Mouse (Mus musculus) ES-Bruce4 (cell line): ENCODE measurements around the gene Olfr1288. TPM values are rescaled to one million over a fixed set of nuclear protein-coding genes. Genes with fewer than 3 reads are reported as not detected.

Source experiments
- H3K27ac ChIP-seq: 2 replicates; pipeline ENCODE4 v1.5.1; 2012; ENCODE audit warnings: low read length, inconsistent platforms; ENCODE audit not compliant: insufficient read depth
- H3K27me3 ChIP-seq: 2 replicates; pipeline ENCODE4 v1.6.1; 2012; ENCODE audit warnings: mild to moderate bottlenecking, low read length, inconsistent platforms; ENCODE audit not compliant: control insufficient read depth, poor library complexity, insufficient read depth, severe bottlenecking
- H3K36me3 ChIP-seq: 2 replicates; pipeline ENCODE4 v1.6.1; 2012; ENCODE audit warnings: inconsistent platforms, mild to moderate bottlenecking, low read length, moderate library complexity; ENCODE audit not compliant: control insufficient read depth, poor library complexity, insufficient read depth, severe bottlenecking
- H3K4me1 ChIP-seq: one replicate; pipeline ENCODE4 v1.8.1; 2011; ENCODE audit warnings: low read length; ENCODE audit not compliant: control insufficient read depth, insufficient read depth
- H3K4me3 ChIP-seq: 2 replicates; pipeline ENCODE4 v1.5.1; 2011; ENCODE audit warnings: low read depth, mild to moderate bottlenecking, low read length
- H3K9ac ChIP-seq: 2 replicates; pipeline ENCODE4 v1.6.1; 2012; ENCODE audit warnings: low read depth, mild to moderate bottlenecking, inconsistent platforms; ENCODE audit not compliant: poor library complexity, severe bottlenecking
- H3K9me3 ChIP-seq: replicated peaks from 2 replicates; pipeline ENCODE4 v1.6.1; 2012; ENCODE audit warnings: mild to moderate bottlenecking, low read length, inconsistent platforms; ENCODE audit not compliant: control insufficient read depth, poor library complexity, insufficient read depth, severe bottlenecking
- CTCF ChIP-seq: IDR thresholded peaks from one replicate; pipeline ENCODE4 v1.8.1; 2011; ENCODE audit warnings: low read depth, low read length
- EP300 ChIP-seq: IDR thresholded peaks from 2 replicates; pipeline ENCODE4 v1.6.1; 2011; ENCODE audit warnings: low read depth, low read length; ENCODE audit not compliant: insufficient read depth
- POLR2A ChIP-seq: IDR thresholded peaks from one replicate; pipeline ENCODE4 v1.8.1; 2011; ENCODE audit warnings: low read length; ENCODE audit not compliant: insufficient read depth
- polyA plus RNA-seq: library from polyadenylated mRNA; stranded (reverse); fragments of >200 nt; gene quantifications from 2 replicates; pipeline ENCODE4 v1.2.4, GENCODE M21; 2011; ENCODE audit warnings: low read depth; ENCODE audit not compliant: missing spikeins, insufficient read depth, insufficient read length

Olfr1288 gene
- polyA plus RNA-seq, 1 experiment: not detected

DNA sequence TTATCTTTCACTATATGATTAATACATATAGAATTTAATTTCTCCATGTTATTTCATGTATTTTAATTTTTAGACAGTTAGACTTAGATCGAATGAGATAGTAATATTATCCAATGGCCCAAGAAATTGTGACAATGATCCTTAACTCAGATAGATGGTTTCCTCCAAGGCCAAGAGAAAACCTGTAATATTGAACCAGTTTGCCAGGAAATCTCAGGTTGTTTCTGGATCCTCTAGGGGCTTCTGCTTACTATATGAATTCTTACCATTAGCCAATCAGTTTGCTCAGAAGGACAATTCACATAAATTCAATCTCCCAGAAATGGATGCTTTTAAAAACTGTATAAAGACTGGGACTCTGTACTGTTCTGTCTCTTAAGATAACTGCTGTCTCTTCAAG, 51.0 kb downstream of the Olfr1288 start, which contains the start of gene Olfr1293-ps:
Olfr1293-ps (plus strand) TSS at position 301 of the 400 bp plus-strand sequence.
- Histone ChIP-seq H3K4me3 (no peak within 1 kb of the TSS), H3K36me3 (no peaks in the 10 kb centered on the region), H3K27ac (no peak within 1 kb of the TSS), H3K9ac (no peak within 1 kb of the TSS), H3K4me1 (no peaks in the 10 kb centered on the region), H3K27me3 (no peaks in the 10 kb centered on the region), H3K9me3 (peaks cover 1% of the 10 kb centered on the region; the same call in 1 of the 2 replicates)
- TF ChIP-seq EP300 (no peak), CTCF (no peak), POLR2A (no peak)

Other genes with a start within 250 kb of the Olfr1288 start
- gene 4930430A15Rik, start 244.5 kb upstream of the Olfr1288 start, polyA plus RNA-seq: not detected in 2 replicates
- not detected in 2 replicates for gene Olfr1275, start 238.8 kb upstream of the Olfr1288 start, polyA plus RNA-seq
- gene Olfr1276, start 219.6 kb upstream of the Olfr1288 start, polyA plus RNA-seq: not detected in 2 replicates
- not detected in 2 replicates for gene Olfr1277, start 200.0 kb upstream of the Olfr1288 start, polyA plus RNA-seq
- not detected in 2 replicates for gene Olfr1278, start 184.0 kb upstream of the Olfr1288 start, polyA plus RNA-seq
- gene Olfr1279, start 173.5 kb upstream of the Olfr1288 start, polyA plus RNA-seq: not detected in 2 replicates
- not detected in 2 replicates for gene Olfr1280, start 160.1 kb upstream of the Olfr1288 start, polyA plus RNA-seq
- gene Olfr1281, start 147.6 kb upstream of the Olfr1288 start, polyA plus RNA-seq: not detected in 2 replicates
- gene Olfr1282, start 138.0 kb upstream of the Olfr1288 start, polyA plus RNA-seq: not detected in 2 replicates
- not detected in 2 replicates for gene Olfr1283, start 107.3 kb upstream of the Olfr1288 start, polyA plus RNA-seq
- not detected in 2 replicates for gene Olfr1284, start 98.6 kb upstream of the Olfr1288 start, polyA plus RNA-seq
- gene Olfr1286, start 51.0 kb upstream of the Olfr1288 start, polyA plus RNA-seq: not detected in 2 replicates
- gene Olfr1287, start 25.0 kb upstream of the Olfr1288 start, polyA plus RNA-seq: not detected in 2 replicates
- gene Olfr1289, start 6.7 kb downstream of the Olfr1288 start, polyA plus RNA-seq: not detected in 2 replicates
- gene Olfr1290, start 19.7 kb downstream of the Olfr1288 start, polyA plus RNA-seq: not detected in 2 replicates
- gene Olfr1291-ps1, start 23.1 kb downstream of the Olfr1288 start, polyA plus RNA-seq: not detected in 2 replicates
- not detected in 2 replicates for gene Olfr1293-ps, start 51.1 kb downstream of the Olfr1288 start, polyA plus RNA-seq
- gene Olfr1294, start 66.2 kb downstream of the Olfr1288 start, polyA plus RNA-seq: not detected in 2 replicates
- not detected in 2 replicates for gene Olfr1295, start 95.6 kb downstream of the Olfr1288 start, polyA plus RNA-seq
- gene Olfr1297, start 152.4 kb downstream of the Olfr1288 start, polyA plus RNA-seq: not detected in 2 replicates
- gene Olfr1298, start 175.1 kb downstream of the Olfr1288 start, polyA plus RNA-seq: not detected in 2 replicates
- not detected in 2 replicates for gene Olfr1299, start 187.3 kb downstream of the Olfr1288 start, polyA plus RNA-seq